Mouse (Mus musculus) right cerebral cortex, adult 2 months (tissue): Measurements from ENCODE around the gene Gm20388.

Experiments
- DNase-seq, 2 experiments: peaks; one replicate each; pipeline ENCODE4 v3.0.0; 2021 to 2022; ENCODE audit warnings: low spot score in 2 of 2

Gene Gm20388

DNA sequence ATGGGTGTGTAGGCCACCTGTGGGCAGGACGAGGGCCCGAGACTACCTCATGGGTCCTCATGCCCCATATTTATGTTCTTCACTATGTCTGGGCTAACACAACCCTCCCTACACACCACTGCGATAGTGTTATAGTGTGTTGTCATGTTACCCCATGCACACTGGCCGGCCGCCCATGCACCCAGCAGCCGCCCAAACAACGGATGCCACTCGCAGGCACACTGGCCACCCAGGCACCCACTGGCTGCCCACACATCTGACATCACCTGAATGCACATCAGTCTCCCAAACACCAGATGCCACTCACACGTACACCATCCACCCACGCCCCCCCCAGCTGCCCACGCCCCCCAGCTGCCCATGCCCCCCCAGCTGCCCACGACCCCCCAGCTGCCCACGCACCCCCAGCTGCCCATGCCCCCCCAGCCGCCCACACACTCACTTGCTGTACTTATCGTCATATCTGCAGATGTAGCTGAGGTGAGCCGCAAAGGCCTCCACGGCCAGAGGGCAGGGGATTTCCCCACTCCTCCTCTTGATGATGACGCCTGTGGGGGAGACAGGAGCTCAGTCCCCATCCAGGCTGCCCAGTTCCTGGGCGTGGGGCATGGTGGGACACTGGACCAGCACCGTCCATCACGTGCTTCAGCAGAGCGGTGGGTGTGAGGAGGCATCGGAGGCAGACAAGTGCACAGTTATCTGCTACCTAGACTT is 4460.9 kb downstream of the Gm20388 start:
- DNase-seq, result peak in 1 of 2 experiments; percentile 30

DNA sequence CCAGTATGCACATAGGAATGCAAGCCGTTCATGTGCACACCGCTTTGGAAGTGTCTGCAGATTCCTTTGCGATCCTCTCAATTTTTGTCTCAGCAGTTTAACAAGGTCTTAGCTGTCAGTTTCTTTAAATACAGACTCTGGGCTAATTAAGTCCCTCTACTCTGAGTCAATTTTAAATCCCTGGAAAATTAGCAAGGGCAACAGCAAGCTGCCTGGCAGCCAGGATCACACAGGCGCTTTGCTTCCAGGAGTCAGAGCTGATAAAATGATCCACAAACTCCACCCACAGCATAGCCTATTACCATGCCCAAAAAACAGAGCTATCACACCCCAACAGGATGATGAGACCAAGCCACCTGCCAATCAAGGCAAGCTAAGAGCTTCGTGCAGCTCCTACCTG is 4463.1 kb downstream of the Gm20388 start:
- peak in 1 of 2 experiments; percentile 14 for DNase-seq

DNA sequence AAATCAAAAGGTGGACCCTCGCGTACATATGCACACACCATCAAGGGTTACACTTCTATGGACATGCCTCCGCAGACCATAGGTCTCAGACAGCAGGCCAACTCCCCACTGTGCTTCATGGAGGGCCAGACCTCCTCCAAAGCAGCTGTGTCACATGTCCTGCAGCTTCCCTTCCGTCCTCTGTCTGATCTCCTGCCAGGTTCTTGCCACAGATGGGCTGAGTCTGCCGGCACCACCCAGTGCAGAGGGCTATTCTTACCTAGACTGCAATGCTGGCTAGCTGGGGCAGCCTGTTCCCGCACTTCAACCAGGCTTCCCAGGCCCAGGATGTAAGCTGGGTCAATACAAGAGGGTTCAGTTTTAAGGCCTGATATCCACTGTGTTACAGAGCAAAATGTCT is 4464.5 kb downstream of the Gm20388 start:
- peak in 1 of 2 experiments; percentile 14 for DNase-seq

DNA sequence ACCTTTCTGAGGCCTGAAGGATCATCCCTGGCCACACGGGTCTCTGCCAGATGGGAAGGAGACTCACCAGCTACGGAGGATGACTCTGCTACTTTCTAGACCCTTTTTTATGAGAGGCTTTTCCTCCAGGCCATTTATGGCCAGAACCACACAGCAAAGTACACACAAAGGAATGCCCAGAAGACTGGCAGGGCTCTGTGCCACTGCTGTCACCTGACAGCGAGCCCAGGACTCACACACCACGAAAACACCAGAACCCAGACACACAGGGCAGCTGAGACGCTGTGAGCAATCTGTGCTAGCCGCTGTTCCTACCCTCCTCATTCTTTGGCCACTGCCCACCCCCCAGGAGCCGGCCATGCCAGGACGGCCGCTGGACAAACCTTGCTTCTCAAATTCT is 4465.1 kb downstream of the Gm20388 start:
- peak in 1 of 2 experiments; percentile 7 for DNase-seq

DNA sequence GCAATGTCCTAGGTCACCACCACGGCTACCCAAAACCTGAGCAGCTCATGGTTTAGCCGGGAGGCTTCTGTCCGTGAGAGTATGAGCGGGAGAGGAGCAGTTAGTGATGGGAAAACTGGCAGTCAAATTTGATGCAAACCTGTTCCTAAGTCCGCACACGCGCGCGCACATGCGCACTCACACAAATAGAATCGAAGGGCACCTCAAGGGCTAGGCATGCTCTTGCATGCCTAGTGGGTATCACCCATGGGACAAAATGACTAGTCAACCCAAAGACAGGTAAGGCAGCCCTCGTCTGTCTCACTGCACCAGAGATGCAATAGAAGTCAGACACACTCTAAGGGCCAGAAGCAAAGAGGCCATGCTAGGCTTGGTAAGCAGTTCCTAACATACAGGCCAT is 4465.8 kb downstream of the Gm20388 start:
- DNase-seq, result no peak

DNA sequence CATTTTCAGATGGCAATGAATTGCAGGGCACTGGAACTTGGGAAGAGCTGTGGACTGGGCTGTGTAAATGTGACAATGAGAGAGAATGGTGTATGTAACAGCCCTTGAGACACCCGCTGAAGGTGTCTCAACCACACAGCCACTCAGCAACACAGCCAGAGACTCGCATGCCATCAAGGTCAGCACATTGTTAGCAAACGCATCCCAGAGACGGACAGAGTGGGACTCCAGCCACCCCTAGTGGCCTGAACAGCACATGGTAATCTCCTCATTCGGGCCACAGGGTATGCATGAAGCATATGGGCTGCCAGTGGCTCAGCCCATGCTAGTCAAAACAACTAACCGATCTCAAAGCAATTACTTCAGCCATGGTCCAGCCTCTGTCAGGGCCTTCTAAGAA is 4468.6 kb downstream of the Gm20388 start:
- no peak for DNase-seq

DNA sequence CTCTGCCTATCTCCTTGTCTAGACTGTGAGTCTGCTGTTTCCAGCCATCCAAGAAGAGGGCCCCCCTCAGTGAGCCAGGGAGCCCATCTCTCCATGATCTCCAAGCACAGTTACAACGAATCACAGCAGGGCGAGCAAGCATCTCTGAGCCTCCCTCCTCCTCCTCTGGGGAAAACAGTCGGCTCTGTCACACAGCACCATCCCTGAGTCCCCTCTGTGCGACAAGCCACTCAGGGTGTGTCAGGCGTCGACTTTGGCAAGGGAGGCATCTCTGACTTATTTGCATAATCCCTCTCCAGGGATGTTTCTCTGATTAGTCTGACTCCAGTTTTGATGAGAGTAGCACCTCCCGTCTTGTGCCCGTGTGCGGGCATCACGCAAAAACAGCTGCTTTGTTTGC is 4471.6 kb downstream of the Gm20388 start:
- no peak for DNase-seq

DNA sequence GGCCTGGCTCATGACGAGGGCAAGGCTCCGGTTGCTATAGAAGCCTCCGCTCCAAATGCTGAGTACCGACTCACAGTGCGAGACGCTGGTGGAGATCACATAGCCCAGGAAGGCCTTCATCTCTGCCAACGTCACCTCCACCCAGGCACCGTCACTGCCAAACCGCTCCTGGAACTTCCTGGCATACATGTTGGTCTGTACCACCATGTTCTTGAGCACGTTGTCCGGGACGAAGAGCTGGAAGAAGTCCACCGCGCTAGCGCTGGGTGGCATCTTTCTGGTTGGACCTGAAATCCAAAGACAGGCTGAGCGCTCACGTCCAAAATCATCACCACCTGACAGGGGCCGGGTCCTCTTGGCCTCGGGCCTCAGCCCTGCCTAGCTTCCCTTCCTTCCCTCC is 4473.7 kb downstream of the Gm20388 start:
- no peak for DNase-seq

DNA sequence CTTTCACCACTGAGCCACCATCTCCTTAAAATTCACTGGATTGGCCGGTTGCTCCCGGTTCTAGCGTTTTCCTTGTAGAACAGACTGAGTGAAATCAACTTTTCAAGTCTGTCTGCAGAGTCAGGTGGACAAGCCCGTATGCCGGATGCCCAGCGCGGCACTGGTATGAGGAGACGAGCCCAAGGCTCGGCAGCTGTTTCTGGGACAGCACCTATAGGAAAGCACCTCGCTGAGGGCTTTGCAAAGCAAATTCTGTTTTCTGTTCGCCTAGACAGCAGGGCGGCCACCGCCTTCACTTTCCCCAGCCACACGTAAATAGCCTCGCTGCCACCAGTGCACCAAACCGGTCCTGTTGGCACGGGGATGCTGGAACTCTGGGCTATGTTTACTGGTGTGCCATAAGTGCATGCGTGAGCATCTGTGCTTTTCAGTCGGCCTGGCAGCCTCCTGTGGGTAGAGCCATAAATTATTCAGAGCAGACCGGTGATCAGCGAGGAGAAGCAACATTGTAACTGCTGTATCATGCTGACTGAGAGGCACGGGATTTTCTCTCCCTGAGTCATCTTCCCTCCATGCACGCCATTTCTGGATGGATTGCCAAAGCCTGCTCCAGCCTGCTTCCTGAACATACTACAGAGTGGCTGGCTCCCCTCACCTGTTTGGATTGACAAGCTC is 4475.7 kb downstream of the Gm20388 start:
- DNase-seq, result peak; percentile 80 to 81

DNA sequence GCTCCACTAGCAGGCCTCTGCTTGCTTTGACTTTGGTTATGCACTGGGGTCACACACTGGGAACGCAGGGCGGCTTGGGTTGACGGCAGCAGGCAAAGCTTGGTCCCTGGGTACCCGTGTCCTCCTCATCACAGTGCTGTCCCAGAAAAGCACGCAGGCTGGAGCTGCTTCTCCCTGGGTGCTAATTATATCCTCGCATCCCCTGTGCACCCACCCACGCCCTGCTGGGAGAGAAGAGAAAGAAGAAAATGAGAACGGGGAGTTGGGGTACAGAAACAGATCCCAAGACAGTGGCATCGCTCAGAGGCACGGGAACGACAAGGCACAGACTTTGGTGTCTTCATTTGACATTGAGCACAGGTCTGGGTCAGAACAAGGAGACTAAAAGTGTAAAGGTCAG is 4478.9 kb downstream of the Gm20388 start:
- DNase-seq, result peak; percentile 82 to 87

DNA sequence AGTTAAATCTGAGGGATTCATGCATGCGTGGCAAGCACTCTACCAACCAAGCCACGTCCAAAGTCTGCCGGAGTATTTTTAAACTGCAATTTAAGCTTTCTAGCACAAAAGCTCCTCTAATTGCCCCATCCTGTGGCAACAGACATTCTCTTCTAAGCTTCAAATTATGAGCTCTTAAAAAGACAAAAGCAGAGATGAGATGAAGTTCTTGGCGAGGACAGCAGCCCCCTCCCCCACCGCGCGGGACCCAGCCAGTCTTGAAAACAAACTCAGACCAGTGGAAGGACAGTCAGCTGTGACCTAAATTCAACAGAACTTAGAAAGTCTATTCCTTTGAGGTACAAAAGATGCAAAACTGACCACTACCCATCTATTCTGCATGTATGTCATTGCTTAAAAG is 4480.6 kb downstream of the Gm20388 start:
- DNase-seq, result no peak

DNA sequence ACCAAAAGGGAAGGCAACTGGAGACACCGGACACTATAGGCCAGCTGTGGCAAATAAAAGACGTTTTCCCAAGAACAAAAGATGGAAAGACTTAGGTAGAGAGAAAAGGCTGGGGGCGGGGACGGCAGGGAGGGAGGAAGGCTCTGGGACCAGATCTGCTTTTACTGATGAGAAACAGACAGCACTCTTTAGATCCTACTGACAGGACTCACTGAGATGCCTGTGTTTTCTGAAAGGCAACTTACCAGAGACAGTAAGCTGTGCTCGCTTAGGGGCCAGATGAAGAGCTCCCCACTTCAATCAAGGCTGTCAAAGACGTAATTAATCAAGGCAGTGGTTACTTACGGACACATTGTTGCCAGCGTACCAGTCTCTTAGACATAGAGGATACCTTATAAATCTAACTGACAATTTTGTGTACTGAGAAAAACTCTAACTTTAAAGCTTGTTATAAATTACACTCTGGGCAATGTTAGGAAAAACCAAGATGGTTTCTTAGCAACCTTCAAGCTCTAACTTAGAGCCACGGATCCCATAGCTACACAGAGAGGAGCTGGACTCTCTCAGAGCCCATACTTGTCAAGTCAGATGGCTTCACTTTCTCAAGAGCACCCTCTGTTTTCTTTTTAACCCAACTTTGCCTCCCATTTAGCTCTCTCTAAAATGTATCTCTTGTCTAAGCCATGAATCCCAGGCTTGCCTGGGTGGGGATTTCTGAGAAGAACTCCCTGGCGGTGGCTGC is 4481.8 kb downstream of the Gm20388 start:
- no peak for DNase-seq

DNA sequence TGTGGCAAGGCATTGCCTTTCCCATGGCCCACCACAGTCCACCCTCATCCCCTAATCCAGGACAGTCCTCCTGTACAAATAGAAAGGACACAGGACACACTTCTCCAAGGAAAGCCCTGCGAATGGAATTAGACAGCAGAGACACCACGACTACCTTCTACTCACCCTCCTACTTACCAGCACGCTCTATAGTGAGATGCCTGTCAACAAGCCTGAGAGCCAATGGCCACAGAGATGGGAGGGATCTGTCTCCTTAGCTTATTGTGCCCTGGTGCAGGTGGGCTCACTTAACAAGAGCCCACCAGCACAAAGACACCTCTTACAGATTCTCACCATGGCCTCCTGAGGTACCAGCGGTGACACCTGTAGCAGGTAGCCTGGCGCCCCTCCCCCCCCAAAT is 4482.4 kb downstream of the Gm20388 start:
- no peak for DNase-seq

DNA sequence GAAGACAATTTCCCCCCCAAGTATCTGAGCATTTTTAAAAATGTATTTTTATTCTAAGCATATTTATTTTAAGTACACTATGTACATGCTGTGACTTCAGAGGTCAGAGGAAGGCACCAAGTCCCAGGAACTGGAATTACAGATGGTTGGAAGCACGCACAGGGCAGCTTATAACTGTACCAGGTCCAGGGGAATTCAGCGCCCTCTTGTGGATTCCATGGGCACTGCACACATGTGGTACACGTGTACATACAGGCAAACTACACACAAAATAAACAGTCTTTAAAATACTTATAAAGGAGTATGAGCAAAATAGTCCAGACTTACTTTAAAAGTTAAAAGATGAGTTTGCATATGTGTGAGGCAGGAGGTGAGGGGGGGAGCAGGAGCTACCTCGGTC is 4483.3 kb downstream of the Gm20388 start:
- DNase-seq, result no peak

DNA sequence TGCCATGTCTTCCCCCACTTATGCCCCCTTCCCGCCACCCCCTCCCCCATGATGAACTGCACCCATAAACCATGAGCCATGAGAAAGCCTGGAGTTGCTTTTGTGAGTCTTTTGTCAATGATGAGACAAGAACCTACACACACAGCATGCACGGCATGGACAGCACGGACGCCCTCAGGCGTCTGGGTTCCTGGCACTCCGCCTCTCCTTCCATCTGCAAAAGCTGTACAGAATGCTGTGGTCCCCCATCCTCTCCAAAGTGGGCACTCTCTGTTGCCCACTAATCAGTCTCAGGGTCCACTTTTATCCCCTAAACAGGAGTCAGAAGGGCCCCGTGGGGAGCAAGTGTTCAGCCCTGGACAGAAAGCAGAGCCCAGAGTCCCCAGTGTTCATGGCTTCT is 4484.3 kb downstream of the Gm20388 start:
- DNase-seq, result no peak
